Mouse (Mus musculus) liver, postnatal 0 days (tissue): ENCODE data around the gene Kif16b. TPM values are rescaled to one million over a fixed set of nuclear protein-coding genes. Genes with fewer than 3 reads are reported as not detected.

Experiments used
- ATAC-seq: fragments of 200-750 bp; cut with Nextera tagmentation; 2 replicates; pipeline ENCODE4 v1.8.0; 2017; ENCODE audit warnings: mild to moderate bottlenecking, moderate library complexity
- DNase-seq: peaks from one replicate; pipeline ENCODE4 v3.0.0-alpha.2; 2016
- H3K27ac ChIP-seq: fragments of 300-500 bp; sonication (generic); 2 replicates; pipeline ENCODE4 v1.5.1; 2014; ENCODE audit warnings: antibody characterized with exemption, moderate library complexity, mild to moderate bottlenecking, low read depth
- H3K27me3 ChIP-seq: fragments of 300-500 bp; sonication (generic); 2 replicates; pipeline ENCODE4 v1.6.1; 2014; ENCODE audit warnings: low read length, control low read depth, mixed read lengths; ENCODE audit not compliant: insufficient read depth
- H3K36me3 ChIP-seq: fragments of 300-500 bp; sonication (generic); replicated peaks from 2 replicates; pipeline ENCODE4 v1.6.1; 2014; ENCODE audit warnings: mild to moderate bottlenecking, control low read depth, low read length, moderate library complexity, mixed read lengths; ENCODE audit not compliant: insufficient read depth
- H3K4me1 ChIP-seq: fragments of 300-500 bp; sonication (generic); 2 replicates; pipeline ENCODE4 v1.6.1; 2014; ENCODE audit warnings: antibody characterized with exemption, mild to moderate bottlenecking, control low read depth; ENCODE audit not compliant: insufficient read depth
- H3K4me2 ChIP-seq: fragments of 300-500 bp; sonication (generic); 2 replicates; pipeline ENCODE4 v1.6.1; 2014; ENCODE audit warnings: low read depth, mild to moderate bottlenecking, low read length, moderate library complexity, mixed read lengths
- H3K4me3 ChIP-seq: fragments of 300-500 bp; sonication (generic); 2 replicates; pipeline ENCODE4 v1.5.1; 2014; ENCODE audit warnings: low read depth, low read length
- H3K9ac ChIP-seq: fragments of 300-500 bp; sonication (generic); replicated peaks from 2 replicates; pipeline ENCODE4 v1.6.1; 2014; ENCODE audit warnings: mild to moderate bottlenecking, moderate library complexity
- H3K9me3 ChIP-seq: fragments of 300-500 bp; sonication (generic); 2 replicates; pipeline ENCODE4 v1.6.1; 2016; ENCODE audit warnings: mild to moderate bottlenecking, control low read depth, low read length, mixed read lengths
- CTCF ChIP-seq: sonication (generic); IDR thresholded peaks from 2 replicates; pipeline ENCODE4 v1.5.1; 2016; ENCODE audit warnings: antibody characterized with exemption, low read depth
- EP300 ChIP-seq: IDR thresholded peaks from 2 replicates; pipeline ENCODE4 v1.6.1; 2016; ENCODE audit warnings: antibody characterized with exemption, low read depth, mild to moderate bottlenecking
- WGBS: fragments of 180-500 bp; shearing (Covaris S2); extraction: QIAGEN DNeasy Blood & Tissue Kit; methylation state at CpG from one replicate; pipeline ENCODE4 v1.1.7; 2014; ENCODE audit not compliant: insufficient replicate concordance; 5-methylcytosine and 5-hydroxymethylcytosine counted together
- polyA plus RNA-seq: library from polyadenylated mRNA; unstranded; fragments of >200 nt; fragmentation: Nextera tagmentation; extraction: Ambion mirVana; gene quantifications from 2 replicates; pipeline ENCODE4 v1.2.1, GENCODE M21; 2015

Kif16b gene
- polyA plus RNA-seq, 1 experiment from 2014 or later: 3.9 TPM

GRCm38 (mm10) chr2:142884456-142884855 is 16.9 kb downstream of the Kif16b start:
- no peak for TF ChIP-seq CTCF
- H3K27me3 ChIP-seq: no peaks in the 10 kb centered on the region
- H3K36me3 ChIP-seq: no peaks in the 10 kb centered on the region
- no peak overlapping the region for H3K27ac ChIP-seq
- no peak overlapping the region for H3K4me3 ChIP-seq
- peaks cover 8% of the 10 kb centered on the region; the same call in 1 of the 2 replicates for H3K4me1 ChIP-seq
- DNase-seq (no peak), ATAC-seq (no peak)
- H3K9me3 ChIP-seq: no peaks in the 10 kb centered on the region
- H3K4me2 ChIP-seq: no peak overlapping the region
- 88% methylated on average over 4 of the region's 4 CpGs for WGBS
- no peak overlapping the region for H3K9ac ChIP-seq

- ATAC-seq: no peak
- Histone ChIP-seq H3K27ac (no peak overlapping the region), H3K4me3 (no peak overlapping the region), H3K27me3 (no peaks in the 10 kb centered on the region), H3K4me2 (no peak overlapping the region), H3K9me3 (no peaks in the 10 kb centered on the region), H3K9ac (no peak overlapping the region), H3K36me3 (no peaks in the 10 kb centered on the region), H3K4me1 (peaks cover 12% of the 10 kb centered on the region; the same call in 1 of the 2 replicates)
- no peak for DNase-seq
- TF ChIP-seq CTCF: no peak
- no peak for TF ChIP-seq EP300
- 53% methylated on average over 7 of the region's 7 CpGs for WGBS
Measured at GRCm38 (mm10) chr2:142883625-142883994, 17.7 kb downstream of the Kif16b start.

- Histone ChIP-seq H3K4me1 (peaks cover 12% of the 10 kb centered on the region; the same call in 1 of the 2 replicates), H3K27ac (no peak overlapping the region), H3K27me3 (no peaks in the 10 kb centered on the region), H3K9ac (no peak overlapping the region), H3K4me3 (no peak overlapping the region), H3K36me3 (no peaks in the 10 kb centered on the region), H3K9me3 (no peaks in the 10 kb centered on the region), H3K4me2 (no peak overlapping the region)
- DNase-seq (no peak), ATAC-seq (no peak)
- no peak for TF ChIP-seq EP300
- no peak for TF ChIP-seq CTCF
- WGBS: 61% methylated on average over 7 of the region's 7 CpGs
Measured at GRCm38 (mm10) chr2:142882871-142883624, 18.3 kb downstream of the Kif16b start.

GRCm38 (mm10) chr2:142882466-142882865 is 18.9 kb downstream of the Kif16b start:
- 48% methylated on average over 2 of the region's 2 CpGs for WGBS
- no peak for TF ChIP-seq EP300
- TF ChIP-seq CTCF: no peak
- no peak overlapping the region for H3K4me2 ChIP-seq
- H3K27me3 ChIP-seq: no peaks in the 10 kb centered on the region
- H3K9me3 ChIP-seq: no peaks in the 10 kb centered on the region
- peaks cover 12% of the 10 kb centered on the region; the same call in 1 of the 2 replicates for H3K4me1 ChIP-seq
- no peak for ATAC-seq
- no peak overlapping the region for H3K27ac ChIP-seq
- H3K36me3 ChIP-seq: no peaks in the 10 kb centered on the region
- H3K4me3 ChIP-seq: no peak overlapping the region
- no peak for DNase-seq
- H3K9ac ChIP-seq: no peak overlapping the region

GRCm38 (mm10) chr2:142881177-142881576 is 20.2 kb downstream of the Kif16b start:
- Histone ChIP-seq H3K4me1 (peaks cover 12% of the 10 kb centered on the region; the same call in 1 of the 2 replicates), H3K36me3 (no peaks in the 10 kb centered on the region), H3K27ac (no peak overlapping the region), H3K9me3 (no peaks in the 10 kb centered on the region), H3K9ac (no peak overlapping the region), H3K27me3 (no peaks in the 10 kb centered on the region), H3K4me2 (no peak overlapping the region), H3K4me3 (no peak overlapping the region)
- no peak for DNase-seq
- TF ChIP-seq CTCF (no peak), EP300 (no peak)
- 58% methylated on average over 4 of the region's 4 CpGs for WGBS
- ATAC-seq: no peak

- DNase-seq (no peak), ATAC-seq (no peak)
- H3K9ac ChIP-seq: no peak overlapping the region
- H3K36me3 ChIP-seq: no peaks in the 10 kb centered on the region
- no peak for TF ChIP-seq CTCF
- TF ChIP-seq EP300: no peak
- H3K4me2 ChIP-seq: no peak overlapping the region
- H3K9me3 ChIP-seq: no peaks in the 10 kb centered on the region
- peaks cover 14% of the 10 kb centered on the region for H3K4me1 ChIP-seq
- H3K27ac ChIP-seq: no peak overlapping the region
- WGBS: 71% methylated on average over 8 of the region's 8 CpGs
- H3K27me3 ChIP-seq: no peaks in the 10 kb centered on the region
- no peak overlapping the region for H3K4me3 ChIP-seq
Measured at GRCm38 (mm10) chr2:142879257-142879818, 22.0 kb downstream of the Kif16b start.
